Mouse (Mus musculus): ENCODE measurements around the gene Nadk.
"Not testable (repeated sequence)": the region's sequence is repeated elsewhere in the genome, so short reads cannot be mapped to it uniquely, and the experiment has no call there.

The Nadk gene

GRCm38 (mm10) chr4:155569818-155570217, 7.6 kb downstream of the Nadk start:
- no peak for DNase-seq (ENCODE audit: extremely low read depth, low read depth, low spot score)

- DNase-seq (ENCODE audit: extremely low read depth, low read depth, low spot score): not testable (repeated sequence)
Observed at GRCm38 (mm10) chr4:155570315-155570714, 8.1 kb downstream of the Nadk start.

GRCm38 (mm10) chr4:155571442-155571841, 9.3 kb downstream of the Nadk start:
- no peak for DNase-seq (ENCODE audit: extremely low read depth, low read depth, low spot score)

GRCm38 (mm10) chr4:155573155-155573554, 11.0 kb downstream of the Nadk start:
- DNase-seq (ENCODE audit: extremely low read depth, low read depth, low spot score): no peak

GRCm38 (mm10) chr4:155573876-155574275, 11.7 kb downstream of the Nadk start:
- no peak for DNase-seq (ENCODE audit: extremely low read depth, low read depth, low spot score)

GRCm38 (mm10) chr4:155574931-155575330, 12.8 kb downstream of the Nadk start:
- DNase-seq (ENCODE audit: extremely low read depth, low read depth, low spot score): no peak

GRCm38 (mm10) chr4:155575521-155575920, 13.3 kb downstream of the Nadk start:
- no peak for DNase-seq (ENCODE audit: extremely low read depth, low read depth, low spot score)

GRCm38 (mm10) chr4:155577132-155577531, 15.0 kb downstream of the Nadk start:
- DNase-seq (ENCODE audit: extremely low read depth, low read depth, low spot score): no peak

- no peak for DNase-seq (ENCODE audit: extremely low read depth, low read depth, low spot score)
Observed at GRCm38 (mm10) chr4:155577741-155578140, 15.6 kb downstream of the Nadk start.

- no peak for DNase-seq (ENCODE audit: extremely low read depth, low read depth, low spot score)
Observed at GRCm38 (mm10) chr4:155578336-155579125, 16.4 kb downstream of the Nadk start.

- no peak for DNase-seq (ENCODE audit: extremely low read depth, low read depth, low spot score)
Observed at GRCm38 (mm10) chr4:155580420-155580819, 18.2 kb downstream of the Nadk start.

GRCm38 (mm10) chr4:155582279-155582905, 20.2 kb downstream of the Nadk start:
- peak; percentile 91 for DNase-seq (ENCODE audit: extremely low read depth, low read depth, low spot score)

GRCm38 (mm10) chr4:155589356-155589755, 27.2 kb downstream of the Nadk start:
- no peak for DNase-seq (ENCODE audit: extremely low read depth, low read depth, low spot score)

- DNase-seq (ENCODE audit: extremely low read depth, low read depth, low spot score): no peak
Observed at GRCm38 (mm10) chr4:155591012-155591719, 29.0 kb downstream of the Nadk start.

- no peak for DNase-seq (ENCODE audit: extremely low read depth, low read depth, low spot score)
Observed at GRCm38 (mm10) chr4:155593780-155594179, 31.6 kb downstream of the Nadk start.

GRCm38 (mm10) chr4:155595777-155596176, 33.6 kb downstream of the Nadk start:
- DNase-seq (ENCODE audit: extremely low read depth, low read depth, low spot score): no peak

GRCm38 (mm10) chr4:155596606-155597005, 34.4 kb downstream of the Nadk start:
- no peak for DNase-seq (ENCODE audit: extremely low read depth, low read depth, low spot score)

GRCm38 (mm10) chr4:155598536-155598935, 36.4 kb downstream of the Nadk start:
- no peak for DNase-seq (ENCODE audit: extremely low read depth, low read depth, low spot score)

GRCm38 (mm10) chr4:155599901-155600825, 38.0 kb downstream of the Nadk start:
- no peak for DNase-seq (ENCODE audit: extremely low read depth, low read depth, low spot score)

GRCm38 (mm10) chr4:155601091-155601996, 39.2 kb downstream of the Nadk start, which contains the start of gene Slc35e2:
Gene Slc35e2, plus strand, starts transcription at chr4:155601416.
- no peak for DNase-seq (ENCODE audit: extremely low read depth, low read depth, low spot score)

Measured in fat pad, adult 2 months (tissue).